Mouse (Mus musculus): ENCODE data around the gene Slc39a11.

Slc39a11 gene

DNA sequence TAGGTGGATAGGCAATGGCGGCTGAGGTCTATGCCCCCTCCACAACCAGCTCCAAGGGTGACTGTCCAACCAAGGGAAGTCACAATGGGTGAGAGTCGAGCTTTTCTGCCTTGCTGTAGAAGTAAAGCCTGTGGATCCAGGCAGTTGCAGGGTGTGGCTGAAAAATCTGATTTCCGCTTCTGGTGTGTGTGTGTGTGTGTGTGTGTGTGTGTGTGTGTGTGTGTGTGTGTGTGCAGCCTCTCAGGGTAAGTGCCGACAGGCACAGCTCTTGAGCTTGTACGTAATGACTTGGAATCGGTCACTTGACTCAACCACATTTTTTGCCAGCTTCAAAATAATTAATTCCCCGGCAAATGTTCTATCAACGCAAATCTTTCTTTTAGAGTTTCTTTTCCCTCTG lies 18.6 kb downstream of the Slc39a11 start:
- DNase-seq, result no peak

DNA sequence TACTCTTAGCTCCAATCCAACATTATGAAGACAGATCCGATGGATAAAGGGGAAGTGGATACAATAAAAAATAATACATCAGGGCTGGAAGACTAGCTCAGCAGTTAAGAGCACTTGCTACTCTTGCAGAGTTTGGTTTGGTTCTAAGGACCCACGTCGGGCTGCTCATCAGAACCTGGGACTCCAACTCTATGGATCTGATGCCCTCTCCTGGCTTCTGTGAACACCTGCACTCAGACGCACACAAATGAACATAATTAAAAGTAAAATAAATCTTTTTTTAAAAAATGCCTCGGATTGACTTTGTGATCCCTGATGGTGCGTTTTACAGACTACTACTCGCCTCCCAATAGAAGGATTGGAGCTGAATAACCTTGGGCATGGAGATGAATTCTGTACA lies 19.2 kb downstream of the Slc39a11 start:
- peak in 1 of 2 experiments; percentile 13 for DNase-seq

DNA sequence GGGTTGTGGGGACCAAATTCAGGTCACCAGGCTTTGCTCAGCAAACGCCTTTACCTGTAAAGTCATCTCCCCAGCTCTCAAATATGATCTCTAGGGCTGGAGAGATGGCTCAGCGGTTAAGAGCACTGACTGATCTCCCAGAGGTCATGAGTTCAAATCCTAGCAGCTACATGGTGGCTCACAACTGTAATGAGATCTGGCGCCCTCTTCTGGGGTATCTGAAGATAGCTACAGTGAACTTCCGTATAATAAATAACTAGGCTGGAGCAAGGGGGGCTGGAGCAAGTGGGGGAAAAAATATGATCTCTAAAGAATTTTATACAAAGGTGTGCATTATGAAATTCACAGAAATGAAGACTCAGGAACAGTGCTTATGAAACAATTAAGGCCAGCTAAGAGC lies 22.1 kb downstream of the Slc39a11 start:
- peak in 1 of 2 experiments; percentile 48 for DNase-seq

DNA sequence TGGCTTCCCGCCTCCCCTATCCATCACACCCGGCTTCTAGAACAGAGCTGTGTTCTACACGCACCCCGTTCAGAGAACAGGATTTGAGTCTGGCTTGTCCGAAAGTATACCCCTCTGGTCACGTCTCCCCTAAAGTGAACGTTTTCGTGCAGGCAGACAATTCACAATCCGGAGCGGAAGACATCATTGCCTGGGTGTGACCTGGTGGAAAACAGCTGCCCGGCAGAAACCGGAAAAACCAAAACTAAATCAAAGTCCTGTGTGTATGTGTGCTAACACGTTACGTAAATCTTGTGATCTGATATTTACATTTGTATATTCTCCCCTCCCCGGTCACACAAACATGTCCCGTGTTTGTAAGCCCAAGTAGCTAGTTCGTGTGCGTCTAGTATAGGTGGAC lies 24.4 kb downstream of the Slc39a11 start:
- no peak for DNase-seq

DNA sequence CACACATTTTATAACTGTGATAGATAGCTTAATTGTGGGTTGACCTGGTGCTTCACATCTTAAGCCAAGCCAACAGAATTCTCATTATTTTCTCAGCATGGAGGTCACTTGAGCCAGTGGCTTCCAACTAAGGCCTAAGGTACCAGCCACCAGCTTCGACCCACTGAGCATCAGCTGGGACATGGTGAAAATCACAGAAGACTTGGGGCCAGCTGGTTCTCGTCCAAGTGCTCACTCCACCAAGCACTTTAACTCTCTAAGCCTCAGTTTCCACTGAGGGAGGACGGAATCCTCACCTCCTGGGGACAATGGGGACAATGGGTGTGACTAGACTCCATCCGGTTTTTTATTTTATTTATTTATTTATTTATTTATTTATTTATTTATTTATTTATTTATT lies 27.9 kb downstream of the Slc39a11 start:
- no peak for DNase-seq

DNA sequence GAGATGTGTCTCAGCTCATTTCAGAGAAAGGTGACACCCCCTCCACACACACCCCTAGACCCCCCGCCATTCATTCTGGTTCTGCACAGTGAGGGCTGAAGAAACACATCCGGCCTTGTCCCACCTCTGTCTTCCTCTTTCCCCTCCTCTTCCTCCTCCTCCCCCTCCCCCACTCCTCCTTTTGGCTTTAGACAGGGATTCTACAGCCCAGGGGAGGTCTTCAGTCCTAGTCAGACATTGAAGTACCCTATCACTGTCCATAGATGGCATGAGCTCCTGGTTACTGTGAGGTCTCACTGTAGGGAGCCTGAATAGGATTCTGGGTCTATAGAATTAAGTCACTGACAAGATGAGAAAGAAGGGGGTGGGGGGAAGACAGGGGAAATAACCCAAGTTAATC lies 28.9 kb downstream of the Slc39a11 start:
- DNase-seq, result no peak

DNA sequence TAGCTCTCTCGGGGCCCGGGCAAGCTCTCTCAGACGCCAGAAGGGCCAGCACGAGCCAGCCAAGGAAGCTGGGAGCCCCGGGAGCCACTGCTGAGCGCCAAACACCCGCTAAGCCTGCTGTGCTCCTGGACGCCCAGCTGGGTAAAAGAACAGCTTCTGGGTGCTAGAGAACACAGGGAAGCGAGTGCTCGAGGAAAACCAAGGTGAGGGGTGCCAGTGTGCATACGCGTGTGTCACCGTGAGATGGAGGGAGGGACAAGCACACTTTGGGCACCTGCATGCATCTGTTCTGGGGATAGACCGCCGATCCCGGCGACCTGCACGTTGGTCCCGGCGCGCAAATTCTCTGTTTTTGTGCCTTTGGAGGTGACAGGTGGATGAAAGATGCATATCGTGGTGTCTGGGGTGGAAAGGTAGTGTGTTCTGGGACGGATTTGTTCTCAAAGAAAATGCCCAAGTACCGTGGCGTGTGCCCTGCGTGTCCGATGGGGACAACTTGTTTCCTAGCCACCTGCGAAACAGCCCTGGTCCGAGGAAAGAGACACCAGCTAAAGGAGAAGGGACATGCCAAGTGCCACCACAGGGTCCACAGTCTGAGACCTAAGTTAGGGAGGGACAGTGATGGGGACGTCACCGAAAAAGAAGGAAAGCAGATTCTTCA lies 30.3 kb downstream of the Slc39a11 start:
- DNase-seq, result no peak

DNA sequence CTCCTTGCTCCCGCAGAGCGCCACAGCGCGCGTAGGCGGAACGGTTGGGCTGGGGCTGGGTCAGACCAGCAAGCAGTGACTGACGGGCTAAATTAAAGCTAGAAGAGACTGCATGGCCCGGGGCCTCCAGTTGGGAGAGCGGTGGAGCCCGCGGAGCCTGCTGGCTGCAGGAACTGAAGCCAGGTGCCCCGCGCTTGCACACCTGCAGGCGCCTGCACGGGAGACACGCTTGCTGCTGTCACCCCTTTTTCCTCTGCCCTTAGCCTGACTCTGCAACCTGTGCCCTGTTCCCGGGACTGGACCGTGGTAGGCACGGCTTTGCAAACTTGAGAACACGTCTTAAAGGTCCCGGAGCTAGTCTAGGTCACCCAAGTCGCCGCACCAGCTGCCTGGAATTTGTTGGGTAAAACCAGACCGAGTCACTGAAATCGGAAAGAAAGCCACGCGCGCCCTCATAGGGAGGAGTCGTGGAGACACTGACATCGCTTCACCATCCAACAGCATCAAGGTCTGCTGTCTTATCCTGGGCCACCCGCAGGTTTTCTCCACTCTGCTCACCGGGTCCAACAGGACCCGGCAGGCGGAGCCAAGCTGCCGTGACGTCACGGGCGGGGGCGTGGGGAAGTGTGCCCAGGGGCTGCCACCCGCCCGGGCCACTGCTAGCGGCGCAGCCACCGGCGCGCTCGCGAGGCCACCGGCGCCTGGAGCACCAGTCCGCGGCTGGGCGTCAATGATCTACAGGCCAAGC lies 31.0 kb downstream of the Slc39a11 start, which contains the start of gene Sstr2:
Gene Sstr2 (plus strand): TSS at position 671 of the 748 bp plus-strand sequence.
- peak; percentile 83 to 93 for DNase-seq

DNA sequence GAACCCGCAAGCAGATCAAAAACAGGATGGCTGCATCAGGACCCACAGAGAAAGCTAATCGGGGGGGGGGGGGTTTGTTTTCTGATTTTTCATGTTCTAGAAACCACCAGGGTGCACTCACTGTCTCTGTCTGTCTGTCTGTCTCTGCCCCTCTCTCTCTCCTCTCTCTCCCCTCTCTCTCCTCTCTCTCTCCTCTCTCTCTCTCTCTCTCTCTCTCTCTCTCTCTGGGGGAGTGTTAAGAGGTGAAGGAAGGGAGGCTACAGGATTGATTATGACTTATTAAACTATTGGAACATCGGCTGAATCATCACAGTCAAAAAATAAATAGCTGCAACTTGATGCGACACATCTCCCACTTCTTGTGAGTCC lies 31.6 kb downstream of the Slc39a11 start:
- no peak for DNase-seq

DNA sequence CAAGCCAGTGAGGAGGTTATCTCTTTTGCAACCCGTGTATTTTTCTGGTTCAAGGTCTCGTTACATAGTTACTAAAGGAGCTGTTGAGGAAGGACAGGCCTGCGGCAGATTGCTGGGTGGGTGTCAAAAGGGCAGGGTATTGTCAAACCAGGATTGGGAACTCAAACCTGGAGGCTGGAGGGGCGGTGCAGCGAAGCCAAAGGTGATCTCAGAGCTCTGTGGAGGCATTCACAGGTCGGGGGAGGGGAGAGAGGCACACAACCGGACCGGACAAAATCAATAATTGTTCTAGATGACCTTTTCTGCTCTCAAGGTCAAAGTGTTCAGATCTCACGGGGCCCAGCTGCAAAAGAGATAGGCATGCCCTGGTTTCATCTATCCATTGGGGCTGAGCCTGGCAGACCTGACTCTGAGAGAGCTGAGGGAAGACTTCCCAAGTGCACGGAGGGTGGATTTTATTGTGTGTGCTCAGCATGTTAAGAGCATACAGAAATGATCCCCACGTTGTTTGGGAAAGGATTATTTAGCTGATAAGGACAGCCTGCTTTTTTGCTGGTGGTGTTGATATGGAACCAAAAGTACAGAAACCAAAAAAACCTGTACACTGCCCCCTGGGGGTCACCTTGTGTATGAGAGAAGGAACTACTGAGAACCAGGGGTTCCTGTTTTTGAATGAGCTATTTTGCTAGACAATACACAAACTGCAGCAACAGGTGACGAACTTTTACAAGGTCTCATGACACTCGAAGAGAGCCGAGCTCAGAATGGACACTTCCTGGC lies 32.6 kb downstream of the Slc39a11 start:
- peak; percentile 58 to 89 for DNase-seq

DNA sequence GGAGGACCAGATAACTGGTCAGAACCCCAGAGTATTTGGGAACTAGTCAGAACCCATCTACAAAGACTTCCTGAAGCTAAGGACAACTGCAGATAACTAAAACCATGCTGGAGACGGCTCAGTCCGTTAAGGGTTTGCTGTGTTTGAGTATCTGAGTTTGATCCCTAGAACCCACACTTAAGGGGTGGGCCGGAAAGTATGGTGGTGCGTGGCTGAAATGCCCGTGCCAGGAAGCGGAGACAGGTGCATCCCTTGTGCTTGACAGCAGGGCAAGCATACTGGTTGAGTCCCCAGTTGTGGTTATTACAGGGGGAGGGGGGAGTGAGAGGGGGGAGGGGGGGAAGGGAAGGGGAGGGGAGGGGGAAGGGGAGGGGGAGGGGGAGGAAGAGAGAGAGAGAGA lies 35.4 kb downstream of the Slc39a11 start:
- DNase-seq, result no peak

DNA sequence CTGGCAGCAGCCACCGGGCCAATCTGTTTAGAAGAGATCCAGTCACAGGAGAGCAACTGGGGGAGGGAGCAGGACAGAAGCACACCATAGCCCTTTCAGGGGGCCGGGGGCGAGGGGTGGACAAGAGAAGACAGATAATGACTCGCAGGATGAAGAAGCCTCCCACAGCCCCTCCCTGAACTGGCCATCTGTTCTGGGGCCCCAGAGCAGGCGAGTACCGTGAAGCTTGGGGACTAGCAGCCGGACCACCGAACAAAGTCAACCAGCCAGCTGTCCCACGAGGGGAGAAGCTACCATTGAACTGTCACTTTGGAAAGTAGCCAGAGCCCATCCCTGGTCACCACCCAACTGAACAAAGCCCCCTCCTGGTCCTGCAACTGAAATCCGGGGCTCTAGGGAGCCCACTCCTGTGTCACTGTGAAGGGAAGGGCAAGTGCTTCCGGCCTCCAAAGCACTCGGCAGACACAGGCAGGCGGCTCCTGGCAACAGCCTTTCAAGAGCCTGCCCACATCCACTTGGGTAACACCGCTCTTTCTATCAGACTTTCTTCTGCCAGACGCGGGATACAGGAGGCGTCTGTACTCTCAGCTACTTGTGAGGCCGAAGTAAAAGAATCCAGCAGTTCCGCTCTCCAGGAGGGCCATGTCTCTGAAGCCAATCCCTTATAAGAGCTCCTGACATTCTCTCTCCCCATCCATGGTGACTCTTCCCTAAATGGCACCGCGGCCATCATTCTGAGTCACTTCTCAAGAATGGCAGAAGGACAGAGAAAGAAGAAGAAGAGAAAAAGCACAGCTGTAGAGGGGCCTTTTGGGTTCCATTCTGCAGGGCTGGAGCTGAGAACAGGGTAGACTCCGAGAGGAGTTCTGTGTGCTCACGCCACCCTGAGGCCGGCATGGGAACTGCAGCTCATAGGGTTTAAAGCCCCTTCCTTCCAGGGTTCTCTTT lies 37.9 kb downstream of the Slc39a11 start:
- DNase-seq, result peak in 1 of 2 experiments; percentile 70

DNA sequence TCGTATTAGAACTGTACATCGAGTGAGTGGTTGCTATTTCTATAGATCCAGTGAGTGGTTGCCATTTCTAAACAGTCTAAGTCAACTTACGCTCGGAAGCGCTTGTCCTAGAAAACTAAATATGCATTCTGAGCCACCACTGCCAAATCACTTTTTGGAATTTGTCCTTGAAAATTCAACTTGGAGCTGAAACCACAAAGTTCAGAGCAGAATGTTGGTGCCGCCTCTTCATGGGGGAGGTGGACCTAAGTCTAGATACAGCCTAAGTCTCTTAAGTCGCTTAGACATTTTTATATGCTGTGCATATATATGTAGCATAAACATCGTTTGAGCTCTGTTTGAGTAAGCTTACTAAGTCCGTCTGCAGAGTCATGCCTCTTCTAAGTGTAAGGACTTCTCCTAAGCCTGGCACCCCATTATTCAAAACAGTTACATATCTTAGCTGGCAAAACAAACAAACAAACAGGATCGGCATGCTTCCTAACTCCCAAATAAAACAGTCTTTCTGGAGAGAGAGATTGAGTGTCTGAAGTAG lies 38.7 kb downstream of the Slc39a11 start:
- DNase-seq, result no peak

DNA sequence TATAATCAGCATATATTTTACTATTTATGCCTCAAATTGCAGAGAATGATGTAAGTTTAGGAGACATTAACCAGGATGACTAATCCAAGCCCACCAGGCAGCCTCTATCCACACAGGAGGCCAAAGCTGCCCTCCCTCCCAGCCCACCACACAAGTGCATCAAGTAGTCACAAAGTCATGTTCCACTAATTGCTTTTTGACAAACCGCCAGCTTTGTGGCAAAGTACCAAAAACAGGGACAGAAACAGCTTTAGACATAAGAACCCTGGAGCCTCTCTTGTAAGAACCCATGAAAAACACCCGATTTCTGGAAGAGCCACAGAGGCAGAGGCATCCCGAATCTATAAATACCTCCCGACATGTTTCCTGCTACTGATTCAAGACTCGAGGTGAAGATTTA lies 39.6 kb downstream of the Slc39a11 start:
- DNase-seq, result peak; percentile 27 to 60

DNA sequence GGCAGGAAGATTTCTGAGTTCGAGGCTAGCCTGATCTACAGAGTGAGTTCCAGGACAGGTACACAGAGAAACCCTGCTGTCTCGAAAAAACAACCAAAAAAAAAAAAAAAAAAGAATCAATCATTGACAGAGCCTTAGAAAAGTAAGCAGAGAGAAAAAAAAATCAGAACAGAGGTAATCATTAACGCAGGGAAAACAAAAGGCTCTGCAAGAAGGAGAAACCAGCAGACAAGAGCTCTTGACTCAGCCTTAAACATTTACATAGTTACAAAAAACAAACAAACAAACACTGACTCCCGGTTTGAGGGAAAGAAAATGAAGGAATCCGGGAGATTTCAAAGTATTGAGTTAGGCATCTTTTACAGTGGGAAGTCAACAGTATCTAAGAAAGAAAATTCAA lies 40.3 kb downstream of the Slc39a11 start:
- peak in 1 of 2 experiments; percentile 62 for DNase-seq

DNA sequence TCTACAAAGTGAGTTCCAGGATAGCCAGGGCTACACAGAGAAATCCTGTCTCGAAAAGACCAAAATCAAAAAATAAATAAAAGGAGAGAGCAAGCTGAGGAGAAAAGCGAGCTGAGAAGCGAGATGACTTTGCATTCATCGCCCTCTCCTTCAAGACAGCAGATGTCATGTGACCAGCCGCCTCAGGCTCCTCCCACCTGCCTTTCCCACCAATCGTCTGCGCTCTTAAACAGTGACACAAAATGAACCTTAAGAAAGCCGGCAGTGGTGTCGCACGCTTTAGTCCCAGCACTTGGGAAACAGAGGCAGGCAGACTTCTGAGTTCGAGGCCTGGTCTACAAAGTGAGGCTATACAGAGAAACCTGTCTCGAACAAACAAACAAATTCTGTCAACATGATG lies 42.3 kb downstream of the Slc39a11 start:
- no peak for DNase-seq

DNA sequence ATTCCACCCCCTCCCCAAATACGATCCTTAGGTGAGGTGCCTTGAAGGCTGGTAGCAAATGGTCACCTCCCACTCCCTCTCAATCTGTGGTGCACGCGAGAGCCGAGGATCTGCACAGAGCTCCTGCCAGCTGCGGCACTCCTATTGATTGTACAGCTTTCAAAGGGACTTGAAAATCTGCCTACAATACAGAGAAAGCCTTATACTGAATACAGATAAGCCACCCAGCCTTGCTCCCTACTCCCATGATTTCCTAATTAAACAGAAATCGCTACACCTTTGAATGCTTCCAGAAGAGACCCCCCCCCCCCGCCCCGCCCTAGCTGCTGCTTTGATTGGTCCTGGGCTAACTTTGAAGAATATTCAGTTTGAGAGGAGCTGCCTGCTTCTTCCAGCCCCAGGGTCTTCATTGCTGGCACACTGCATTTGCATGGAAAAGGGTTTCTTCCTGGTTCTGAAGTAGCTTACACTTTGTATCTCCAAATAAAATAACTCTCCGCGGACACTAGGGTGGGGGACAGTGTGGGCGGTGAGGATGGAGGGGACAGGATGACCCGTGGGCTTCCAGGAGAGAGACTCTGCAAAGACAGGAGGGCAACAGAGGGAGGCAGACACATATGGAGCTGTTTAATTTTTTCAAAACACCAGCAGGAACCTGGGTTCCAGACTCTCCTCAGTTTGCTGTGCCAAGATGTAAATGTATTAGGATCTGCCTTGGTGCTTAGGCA lies 48.1 kb downstream of the Slc39a11 start:
- DNase-seq, result no peak

DNA sequence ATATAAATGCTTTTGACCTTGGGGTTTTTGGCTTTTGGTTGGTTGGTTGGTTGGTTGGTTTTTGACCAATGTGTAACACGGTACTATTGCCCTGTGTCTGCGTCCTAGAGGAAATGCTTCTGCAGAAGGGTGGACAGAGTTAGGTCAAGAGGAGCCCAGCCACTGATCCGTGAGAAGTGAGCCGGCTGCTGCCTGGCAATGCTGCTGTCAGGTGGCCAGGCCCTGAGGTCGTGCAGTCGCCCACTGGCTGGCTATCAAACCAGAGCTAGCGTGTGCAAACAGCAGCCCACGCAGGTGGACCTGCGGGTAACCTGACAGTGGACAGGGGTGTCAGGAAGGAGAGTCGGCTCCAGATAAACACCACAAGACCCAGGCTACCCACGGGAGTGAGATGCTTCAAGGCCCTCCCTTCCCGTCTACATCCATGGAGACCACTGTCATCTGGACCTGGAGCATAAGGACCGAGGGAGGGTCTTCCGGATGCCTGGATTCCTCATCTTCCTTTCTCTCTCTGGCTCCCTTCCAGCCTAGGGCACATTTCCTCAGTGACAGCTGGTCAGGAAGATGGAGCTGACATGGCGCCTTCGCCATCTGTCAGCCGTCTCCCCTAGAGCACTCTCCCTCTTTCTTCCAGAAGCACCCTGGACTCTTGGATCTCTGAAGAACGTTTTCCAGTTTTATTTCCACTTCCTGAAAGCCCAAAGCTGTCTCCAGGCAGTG lies 49.2 kb downstream of the Slc39a11 start:
- peak; percentile 46 to 56 for DNase-seq

DNA sequence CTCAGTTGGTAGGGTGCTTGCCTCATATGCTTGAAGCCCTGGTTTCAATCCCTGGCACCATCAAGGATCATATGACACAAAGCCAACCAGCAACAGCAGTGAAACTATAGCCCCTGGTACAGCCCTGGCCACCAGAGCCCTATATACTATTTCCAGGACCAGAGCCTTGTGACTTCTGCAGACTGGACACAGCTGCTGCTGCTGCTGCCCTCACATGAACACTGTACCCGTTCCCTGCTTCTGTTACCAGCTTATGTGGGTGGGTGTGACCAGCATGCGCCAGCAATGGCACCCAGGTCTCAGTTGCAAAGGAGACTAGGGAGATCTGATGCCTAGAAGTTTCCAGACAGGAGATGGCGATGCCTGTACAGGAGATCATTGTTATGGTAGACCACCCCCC lies 52.2 kb downstream of the Slc39a11 start:
- no peak for DNase-seq

DNA sequence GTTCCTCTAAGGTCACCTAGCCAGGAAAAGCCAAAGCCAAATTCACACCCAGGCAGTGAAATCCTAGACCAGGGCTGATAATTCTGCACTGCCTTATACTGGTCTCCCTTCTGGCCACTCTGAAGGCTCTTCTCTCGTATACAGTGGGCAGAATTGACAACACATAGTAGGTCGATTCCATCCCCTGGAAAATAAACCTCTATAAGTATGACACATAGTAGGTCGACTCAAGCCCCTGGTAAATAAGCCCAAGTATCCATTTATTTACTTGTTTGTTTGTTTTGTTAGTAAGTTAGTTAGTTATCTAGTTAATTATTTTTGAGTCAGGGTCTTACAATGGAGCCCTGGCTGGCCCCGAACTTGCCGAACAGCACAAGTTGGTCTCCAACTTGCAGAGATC lies 54.7 kb downstream of the Slc39a11 start:
- DNase-seq, result no peak

DNA sequence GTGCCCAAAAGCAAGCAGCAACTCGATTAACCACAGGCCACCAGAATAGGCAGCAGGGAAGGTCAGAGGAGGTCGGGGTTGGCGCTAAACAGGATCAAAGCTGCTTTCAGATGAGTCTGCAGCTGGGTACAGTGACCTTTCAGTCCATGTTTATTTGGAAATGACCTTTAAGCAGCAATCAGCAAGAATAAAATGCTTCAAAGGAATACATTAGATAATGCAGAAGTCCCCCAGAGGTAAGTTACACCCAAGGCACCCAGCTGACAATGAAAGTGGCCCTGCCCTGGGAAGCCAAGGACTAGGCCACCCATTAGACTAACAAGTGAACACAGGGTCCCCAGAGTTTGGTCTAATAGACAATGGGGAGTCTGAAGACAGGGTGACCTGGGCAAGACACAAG lies 60.9 kb downstream of the Slc39a11 start:
- no peak for DNase-seq
